Mouse (Mus musculus) thymus, postnatal 36 days (tissue): Measurements from ENCODE around the gene Gm8906.
"Not testable (repeated sequence)": the region's sequence is repeated elsewhere in the genome, so short reads cannot be mapped to it uniquely, and the experiment has no call there.

Source experiments
- DNase-seq, 2 experiments: peaks; one replicate each; pipeline ENCODE4 v3.0.0; 2022; ENCODE audit warnings: mixed read lengths in 2 of 2

The Gm8906 gene

DNA sequence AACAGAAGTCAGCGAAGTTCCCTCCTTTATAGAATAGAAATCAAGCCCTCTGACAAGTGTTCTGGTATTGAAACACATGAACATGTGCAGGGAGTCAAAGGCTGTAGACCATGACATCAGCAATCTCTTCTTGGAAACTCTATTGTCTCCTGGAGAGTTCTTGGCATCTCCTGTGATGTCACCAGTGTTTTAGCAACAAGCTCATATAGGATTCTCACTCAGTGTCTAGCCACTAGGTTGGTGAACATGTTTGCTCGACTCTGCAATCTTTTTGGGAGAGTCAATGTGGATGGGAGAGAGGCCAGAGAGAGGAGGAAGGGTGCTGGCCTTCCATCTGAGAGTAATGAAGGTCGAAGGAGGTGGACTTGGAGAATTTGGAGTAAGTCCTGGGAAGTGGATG is at the start of gene Gm8906:
Gene Gm8906, plus strand, starts transcription at position 301 of the 400 bp plus-strand sequence.
- DNase-seq = not testable (repeated sequence)
